Mouse (Mus musculus) R1 (cell line): ENCODE measurements around the gene Mapk14.

Experiments
- DNase-seq: peaks from one replicate; pipeline ENCODE4 v3.0.0-alpha.2; 2018; ENCODE audit warnings: low read depth, low spot score

The Mapk14 gene

DNA sequence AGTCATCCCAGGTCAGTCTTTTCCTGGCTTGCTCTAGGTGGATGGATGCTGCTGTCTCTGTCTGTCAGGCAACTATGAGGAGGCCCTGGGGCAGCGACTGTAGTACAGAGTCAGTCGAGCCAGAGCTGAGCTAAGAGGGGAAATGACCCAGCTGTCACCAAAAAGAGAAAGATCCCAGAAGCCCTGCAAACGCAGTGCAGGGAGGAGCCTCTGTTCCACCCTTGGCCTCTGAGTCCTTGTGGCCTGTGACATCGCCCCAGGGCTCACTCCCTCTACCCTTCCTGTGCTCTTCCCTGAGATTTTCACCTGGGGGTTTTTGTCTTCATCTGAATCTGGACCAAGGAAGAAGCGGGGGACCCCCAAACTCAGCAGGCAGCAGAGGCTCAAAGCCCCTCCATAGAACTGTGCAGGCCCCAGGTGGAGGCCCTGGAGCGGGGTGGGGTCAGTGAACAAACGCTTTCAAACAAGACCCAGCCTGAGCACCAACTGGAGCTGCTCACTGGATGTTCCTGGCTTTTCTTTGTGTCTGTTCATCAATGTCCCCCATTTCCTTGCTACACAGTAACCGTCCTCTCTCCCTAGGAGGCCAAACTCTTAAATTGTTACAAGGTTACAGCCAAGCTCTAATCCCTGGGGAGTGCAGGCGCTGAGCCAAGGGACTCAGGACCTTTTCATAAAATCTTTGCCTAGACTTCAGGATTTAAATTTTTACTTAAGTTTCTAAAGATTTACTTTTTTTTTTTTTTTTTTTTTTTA, 90.3 kb downstream of the Mapk14 start:
- peak; percentile 56 for DNase-seq

DNA sequence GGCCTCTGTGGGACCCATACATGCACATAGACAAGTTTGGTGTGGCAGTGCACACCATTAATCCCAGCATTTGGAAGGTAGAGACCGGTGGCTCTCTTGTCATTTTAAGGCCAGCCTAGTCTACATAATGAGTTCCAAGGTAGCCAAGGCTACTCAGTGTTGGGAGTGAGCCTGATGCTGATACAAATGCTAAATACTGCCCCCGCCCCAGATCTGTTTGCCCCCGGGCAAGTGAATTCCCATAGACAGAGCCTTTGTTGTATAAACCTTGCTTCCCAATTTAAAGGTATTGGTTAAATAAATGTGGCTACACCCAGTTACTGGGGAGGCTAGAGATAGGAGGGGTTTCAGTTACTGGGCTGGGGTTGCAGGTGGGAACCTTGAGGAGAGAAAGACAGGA, 93.9 kb downstream of the Mapk14 start:
- DNase-seq: peak; percentile 90

GRCm38 (mm10) chr17:28787507-28787906, 96.4 kb downstream of the Mapk14 start:
- DNase-seq: peak; percentile 49

DNA sequence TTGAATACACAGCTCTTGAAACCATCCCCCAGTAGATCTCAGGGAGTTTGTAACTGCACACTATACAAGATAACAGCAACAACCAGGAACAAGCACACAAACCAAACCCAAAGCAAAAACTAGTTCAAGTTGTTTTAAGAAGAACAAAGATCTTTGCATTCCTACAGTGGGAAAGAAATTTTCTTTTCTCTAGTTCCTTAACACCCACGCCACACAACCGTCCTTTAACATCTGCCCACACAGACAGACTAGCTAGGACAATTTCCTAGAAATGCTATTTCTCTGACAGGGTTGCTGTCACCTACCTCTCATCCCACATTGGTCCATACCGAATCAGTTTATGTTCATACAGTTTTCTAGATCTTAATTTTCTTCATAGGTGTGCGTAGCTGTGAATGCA, 105.9 kb downstream of the Mapk14 start:
- no peak for DNase-seq
